Mouse (Mus musculus): ENCODE data around the gene Tfap4.

- no peak for TF ChIP-seq CTCF (IDR thresholded peaks at IDR 0.05; ENCODE audit: low read depth)
- no peak for TF ChIP-seq EP300 (IDR thresholded peaks at IDR 0.05; ENCODE audit: low read depth)
Observed at GRCm38 (mm10) chr16:4578630-4579029, 19.0 kb upstream of the Tfap4 start.

Data from liver, embryonic 14.5 days (tissue).